Mouse (Mus musculus) megakaryocyte, embryonic 14.5 days (primary cell): ENCODE measurements at regions not wholly inside any gene's neighbourhood (a gene's known extent, or its start where the extent isn't known, plus 50 kb on each side); places are given as distances from the start of the nearest gene placed in this dataset.

Experiments
- FLI1 ChIP-seq: IDR thresholded peaks from 2 replicates; pipeline ENCODE4 v1.6.1; 2012; ENCODE audit warnings: low read length, inconsistent platforms, mixed read lengths
- GATA1 ChIP-seq: IDR thresholded peaks from 3 replicates; pipeline ENCODE4 v1.6.1; 2012; ENCODE audit warnings: mixed read lengths, low read length, inconsistent platforms, borderline replicate concordance

GRCm38 (mm10) chr9:61242167-61242860 lies 129.9 kb upstream of the Tle3 start:
- TF ChIP-seq GATA1 (no peak), FLI1 (no peak)
